Mouse (Mus musculus) adipose tissue, adult 10 weeks (tissue): Measurements from ENCODE around the gene Olfr781. TPM values are rescaled to one million over a fixed set of nuclear protein-coding genes. Genes with fewer than 3 reads are reported as not detected.

Experiments
- polyA plus RNA-seq: library from polyadenylated mRNA; stranded (reverse); fragments of 350-450 nt; fragmentation: Illumina TruSeq; extraction: RNeasy Lipid Tissue Mini Kit (QIAGEN cat#74804); gene quantifications from one replicate; pipeline ENCODE4 v1.2.3, GENCODE M21; 2014; ENCODE audit warnings: low read depth, low replicate concordance

Gene Olfr781
- polyA plus RNA-seq = not detected

GRCm38 (mm10) chr10:129328554-129328953 is at the start of gene Olfr781:
Gene Olfr781, plus strand, starts transcription at chr10:129328854.

GRCm38 (mm10) chr10:129317817-129318216 is 10.8 kb upstream of the Olfr781 start, which contains the start of gene Olfr780:
Gene Olfr780, plus strand, starts transcription at chr10:129318117.

GRCm38 (mm10) chr10:129348550-129348949 is 19.9 kb downstream of the Olfr781 start, which contains the start of gene Olfr782:
Gene Olfr782, plus strand, starts transcription at chr10:129348850.

Other genes with a start within 250 kb of the Olfr781 start
- gene Olfr767, start 245.9 kb upstream of the Olfr781 start, polyA plus RNA-seq = not detected
- not detected for gene Olfr768, start 229.5 kb upstream of the Olfr781 start, polyA plus RNA-seq
- gene Olfr769, start 211.0 kb upstream of the Olfr781 start, polyA plus RNA-seq = not detected
- not detected for gene Olfr770, start 189.9 kb upstream of the Olfr781 start, polyA plus RNA-seq
- not detected for gene Olfr771, start 164.1 kb upstream of the Olfr781 start, polyA plus RNA-seq
- not detected for gene Olfr772, start 150.9 kb upstream of the Olfr781 start, polyA plus RNA-seq
- not detected for gene Olfr773, start 141.4 kb upstream of the Olfr781 start, polyA plus RNA-seq
- gene Olfr774, start 92.7 kb upstream of the Olfr781 start, polyA plus RNA-seq = not detected
- gene Olfr775, start 80.4 kb upstream of the Olfr781 start, polyA plus RNA-seq = not detected
- gene Olfr776, start 69.7 kb upstream of the Olfr781 start, polyA plus RNA-seq = not detected
- gene Olfr777, start 57.4 kb upstream of the Olfr781 start, polyA plus RNA-seq = not detected
- gene Olfr780, start 10.7 kb upstream of the Olfr781 start, polyA plus RNA-seq = not detected
- gene Olfr782, start 20.0 kb downstream of the Olfr781 start, polyA plus RNA-seq = not detected
- gene Olfr784, start 55.2 kb downstream of the Olfr781 start, polyA plus RNA-seq = not detected
- gene Olfr785, start 76.6 kb downstream of the Olfr781 start, polyA plus RNA-seq = not detected
- not detected for gene Olfr786, start 98.5 kb downstream of the Olfr781 start, polyA plus RNA-seq
- not detected for gene Olfr787, start 133.0 kb downstream of the Olfr781 start, polyA plus RNA-seq
- not detected for gene Olfr788, start 142.1 kb downstream of the Olfr781 start, polyA plus RNA-seq
- not detected for gene Olfr789, start 155.9 kb downstream of the Olfr781 start, polyA plus RNA-seq
- not detected for gene Olfr790, start 169.6 kb downstream of the Olfr781 start, polyA plus RNA-seq
- gene Olfr791, start 192.9 kb downstream of the Olfr781 start, polyA plus RNA-seq = not detected
- gene Olfr792, start 210.3 kb downstream of the Olfr781 start, polyA plus RNA-seq = not detected
- gene Olfr794, start 238.8 kb downstream of the Olfr781 start, polyA plus RNA-seq = not detected